Mouse (Mus musculus) cerebellum, adult 9-10 months (tissue): Measurements from ENCODE around the gene Ccdc9b.
A peak's percentile ranks its signal among the peaks of the same experiment; 100 is the strongest.

Experiments
- DNase-seq: peaks from one replicate; pipeline ENCODE4 v3.0.0; 2022

Gene Ccdc9b

GRCm38 (mm10) chr2:118745915-118746901 lies 16.3 kb downstream of the Ccdc9b start:
- DNase-seq, result peak; percentile 61

GRCm38 (mm10) chr2:118745232-118745884 lies 17.1 kb downstream of the Ccdc9b start, which contains the start of gene Inafm2:
Inafm2 (plus strand) TSS chr2:118745758.
- DNase-seq, result peak; percentile 93

- peak; percentile 60 for DNase-seq
Observed at GRCm38 (mm10) chr2:118744621-118745020, 17.8 kb downstream of the Ccdc9b start.

GRCm38 (mm10) chr2:118743261-118743943 lies 19.1 kb downstream of the Ccdc9b start:
- DNase-seq, result peak; percentile 83

- no peak for DNase-seq
Observed at GRCm38 (mm10) chr2:118741183-118741582, 21.3 kb downstream of the Ccdc9b start.

- DNase-seq, result no peak
Observed at GRCm38 (mm10) chr2:118740341-118740740, 22.1 kb downstream of the Ccdc9b start.

GRCm38 (mm10) chr2:118733341-118733740 lies 29.1 kb downstream of the Ccdc9b start:
- DNase-seq, result no peak

GRCm38 (mm10) chr2:118731981-118732380 lies 30.5 kb downstream of the Ccdc9b start:
- no peak for DNase-seq

GRCm38 (mm10) chr2:118730622-118730915 lies 31.9 kb downstream of the Ccdc9b start:
- no peak for DNase-seq

- DNase-seq, result no peak
Observed at GRCm38 (mm10) chr2:118729816-118730621, 32.4 kb downstream of the Ccdc9b start.

GRCm38 (mm10) chr2:118729194-118729593 lies 33.3 kb downstream of the Ccdc9b start:
- DNase-seq, result no peak

GRCm38 (mm10) chr2:118728337-118728736 lies 34.1 kb downstream of the Ccdc9b start, which contains the start of gene Plcb2:
Plcb2 (minus strand) TSS chr2:118728438.
- DNase-seq, result no peak

- DNase-seq, result no peak
Observed at GRCm38 (mm10) chr2:118727911-118728310, 34.5 kb downstream of the Ccdc9b start.

- no peak for DNase-seq
Observed at GRCm38 (mm10) chr2:118726873-118727272, 35.6 kb downstream of the Ccdc9b start.

- DNase-seq, result no peak
Observed at GRCm38 (mm10) chr2:118725511-118725910, 37.0 kb downstream of the Ccdc9b start.

- DNase-seq, result no peak
Observed at GRCm38 (mm10) chr2:118723693-118724486, 38.6 kb downstream of the Ccdc9b start.

GRCm38 (mm10) chr2:118716677-118717076 lies 45.8 kb downstream of the Ccdc9b start:
- no peak for DNase-seq

- DNase-seq, result no peak
Observed at GRCm38 (mm10) chr2:118714230-118714629, 48.2 kb downstream of the Ccdc9b start.

- DNase-seq, result no peak
Observed at GRCm38 (mm10) chr2:118713631-118714030, 48.8 kb downstream of the Ccdc9b start.

GRCm38 (mm10) chr2:118711038-118711494 lies 51.4 kb downstream of the Ccdc9b start:
- no peak for DNase-seq

- DNase-seq, result no peak
Observed at GRCm38 (mm10) chr2:118709655-118710221, 52.7 kb downstream of the Ccdc9b start.
